ENCODE assay signal across 19 mouse cellular contexts in genomic region chr2:6602163-6602562, GRCm38 (mm10).
DNase-seq lines count a peak whose midpoint lies in the region; ATAC-seq and TF ChIP-seq lines count a peak whose summit lies in the region.
"Had no signal": no experiment of that assay in that cellular context is flagged by ENCODE, and none has a peak within 500 bp of the region (broad histone marks: within the 10 kb centered on the region; RNA-seq: fewer than 3 reads in every experiment).

No protein-coding gene starts in this region.

- DNase-seq in forebrain, embryonic 11.5 days (ENCODE audit: low spot score), result no peak
- peak; percentile 8 for DNase-seq in thymus, adult 2 months
- no peak for DNase-seq in thymus, postnatal 0 days (ENCODE audit: low spot score)
- no peak for DNase-seq in kidney, postnatal 36 days
- DNase-seq: cerebellum, adult 9-10 months; kidney, adult 2 months; kidney, postnatal 14 days; lung, embryonic 14.5 days; lung, postnatal 36 days; right cerebral cortex, postnatal 14 days; spleen, adult 18-20 months had no signal

- H3K9me3 ChIP-seq in forebrain, embryonic 13.5 days (replicated peaks), result no peaks in the 10 kb centered on the region
- no peaks in the 10 kb centered on the region for H3K9me3 ChIP-seq in forebrain, embryonic 11.5 days (ENCODE audit: control insufficient read depth, low read length)
- H3K9me3 ChIP-seq in intestine, embryonic 15.5 days, result no peaks in the 10 kb centered on the region
- H3K9me3 ChIP-seq in intestine, postnatal 0 days (ENCODE audit: control insufficient read depth), result no peaks in the 10 kb centered on the region
- H3K9me3 ChIP-seq: heart, embryonic 13.5 days; midbrain, embryonic 12.5 days had no signal

- ATAC-seq in forebrain, embryonic 13.5 days, result 0 out of 2 replicates have a peak, but pooled peaks have one; percentile 27
- ATAC-seq in forebrain, embryonic 11.5 days (replicated peaks; ENCODE audit: low FRiP score), result no peak
- ATAC-seq in intestine, embryonic 15.5 days, result peak; percentile 45; the same call in 1 of the 2 replicates
- no peak for ATAC-seq in intestine, postnatal 0 days
- peak; percentile 93 for ATAC-seq in megakaryocyte-erythroid progenitor cell, adult 5-6 weeks (replicated peaks; ENCODE audit: low FRiP score, low TSS enrichment, poor library complexity, severe bottlenecking)
- ATAC-seq: CD4-positive, CD25-positive, alpha-beta regulatory T cell, adult 4 months; hindbrain, postnatal 0 days had no signal

- H3K27ac ChIP-seq in forebrain, embryonic 13.5 days, result no peak overlapping the region
- H3K27ac ChIP-seq in forebrain, embryonic 11.5 days (ENCODE audit: low read depth, low read length), result no peak overlapping the region
- no peak overlapping the region for H3K27ac ChIP-seq in intestine, embryonic 15.5 days
- H3K27ac ChIP-seq in intestine, postnatal 0 days (ENCODE audit: low read depth, low read length), result no peak overlapping the region
- H3K27ac ChIP-seq in thymus, adult 2 months (ENCODE audit: control insufficient read depth, insufficient read depth, low read length), result no peak overlapping the region
- H3K27ac ChIP-seq: heart, embryonic 13.5 days; hindbrain, postnatal 0 days; midbrain, embryonic 12.5 days had no signal

- peaks cover 57% of the 10 kb centered on the region for H3K36me3 ChIP-seq in forebrain, embryonic 13.5 days (ENCODE audit: poor library complexity, severe bottlenecking)
- no peaks in the 10 kb centered on the region for H3K36me3 ChIP-seq in forebrain, embryonic 11.5 days (ENCODE audit: control insufficient read depth, insufficient read depth, low read length)
- H3K36me3 ChIP-seq in intestine, embryonic 15.5 days, result no peaks in the 10 kb centered on the region
- no peaks in the 10 kb centered on the region for H3K36me3 ChIP-seq in intestine, postnatal 0 days (ENCODE audit: control insufficient read depth, insufficient read depth)
- H3K36me3 ChIP-seq in thymus, adult 2 months (ENCODE audit: control insufficient read depth, insufficient read depth, low read length), result peaks cover 49% of the 10 kb centered on the region

- TF ChIP-seq POLR2A in thymus, adult 2 months (IDR thresholded peaks at IDR 0.05; ENCODE audit: control insufficient read depth, extremely low read depth, insufficient read depth, low read length, poor library complexity), result no peak

- no peaks in the 10 kb centered on the region for H3K27me3 ChIP-seq in forebrain, embryonic 13.5 days
- no peaks in the 10 kb centered on the region for H3K27me3 ChIP-seq in forebrain, embryonic 11.5 days (ENCODE audit: control insufficient read depth, insufficient read depth, low read length)
- no peaks in the 10 kb centered on the region for H3K27me3 ChIP-seq in intestine, embryonic 15.5 days (replicated peaks)
- H3K27me3 ChIP-seq in intestine, postnatal 0 days (replicated peaks; ENCODE audit: control insufficient read depth, insufficient read depth, low read length), result no peaks in the 10 kb centered on the region
- H3K27me3 ChIP-seq in thymus, adult 2 months (ENCODE audit: control insufficient read depth, insufficient read depth, low read length), result no peaks in the 10 kb centered on the region
- H3K27me3 ChIP-seq: heart, embryonic 13.5 days; midbrain, embryonic 12.5 days had no signal

- H3K4me2 ChIP-seq in forebrain, embryonic 13.5 days, result no peak overlapping the region
- no peak overlapping the region for H3K4me2 ChIP-seq in forebrain, embryonic 11.5 days (ENCODE audit: low read depth, low read length, severe bottlenecking)
- no peak overlapping the region for H3K4me2 ChIP-seq in intestine, embryonic 15.5 days (replicated peaks)
- no peak overlapping the region for H3K4me2 ChIP-seq in intestine, postnatal 0 days (replicated peaks; ENCODE audit: low read depth)
- H3K4me2 ChIP-seq: heart, embryonic 13.5 days; lung, embryonic 14.5 days; midbrain, embryonic 12.5 days had no signal

- peaks cover 15% of the 10 kb centered on the region for H3K4me1 ChIP-seq in forebrain, embryonic 13.5 days
- H3K4me1 ChIP-seq in forebrain, embryonic 11.5 days (replicated peaks; ENCODE audit: control insufficient read depth, insufficient read depth, low read length), result no peaks in the 10 kb centered on the region
- H3K4me1 ChIP-seq in intestine, embryonic 15.5 days (replicated peaks), result no peaks in the 10 kb centered on the region
- no peaks in the 10 kb centered on the region for H3K4me1 ChIP-seq in intestine, postnatal 0 days (replicated peaks; ENCODE audit: control insufficient read depth, insufficient read depth, low read length)
- H3K4me1 ChIP-seq in thymus, adult 2 months (replicated peaks; ENCODE audit: control insufficient read depth, insufficient read depth, low read length), result no peaks in the 10 kb centered on the region

- no peak overlapping the region for H3K4me3 ChIP-seq in forebrain, embryonic 13.5 days
- no peak overlapping the region for H3K4me3 ChIP-seq in forebrain, embryonic 11.5 days (ENCODE audit: low read depth, low read length)
- no peak overlapping the region for H3K4me3 ChIP-seq in intestine, embryonic 15.5 days (replicated peaks)
- no peak overlapping the region for H3K4me3 ChIP-seq in intestine, postnatal 0 days (ENCODE audit: low read depth, low read length)
- H3K4me3 ChIP-seq in thymus, adult 2 months (ENCODE audit: control insufficient read depth, insufficient read depth, low read length), result no peak overlapping the region
- H3K4me3 ChIP-seq: heart, embryonic 13.5 days; midbrain, embryonic 12.5 days had no signal

- TF ChIP-seq CTCF in intestine, postnatal 0 days (IDR thresholded peaks at IDR 0.05; ENCODE audit: low read depth), result no peak
- TF ChIP-seq CTCF in thymus, adult 2 months (IDR thresholded peaks at IDR 0.05; ENCODE audit: borderline replicate concordance, control insufficient read depth, extremely low read depth, insufficient read depth, low read length, poor library complexity), result no peak

- H3K9ac ChIP-seq in forebrain, embryonic 13.5 days, result no peak overlapping the region
- no peak overlapping the region for H3K9ac ChIP-seq in forebrain, embryonic 11.5 days (ENCODE audit: low read length)
- H3K9ac ChIP-seq in intestine, embryonic 15.5 days, result no peak overlapping the region
- H3K9ac ChIP-seq in intestine, postnatal 0 days (ENCODE audit: low read depth, low read length), result no peak overlapping the region
- H3K9ac ChIP-seq: heart, embryonic 13.5 days; lung, embryonic 14.5 days; midbrain, embryonic 12.5 days had no signal

- 93% methylated on average over 4 of the region's 4 CpGs for WGBS in forebrain, embryonic 13.5 days
- WGBS in forebrain, embryonic 11.5 days, result 81% methylated on average over 4 of the region's 4 CpGs
- 85% methylated on average over 4 of the region's 4 CpGs for WGBS in intestine, embryonic 15.5 days
- WGBS in intestine, postnatal 0 days, result 90% methylated on average over 4 of the region's 4 CpGs
- 98% methylated on average over 4 of the region's 4 CpGs for WGBS in thymus, adult 2 months

Comparison
In these comparisons a context has a peak if more than half of its experiments do, and no peak if none do; other contexts are left out.
1. ATAC-seq: peak in forebrain, embryonic 13.5 days (single experiment), intestine, embryonic 15.5 days (single experiment) and megakaryocyte-erythroid progenitor cell, adult 5-6 weeks (single experiment); none in forebrain, embryonic 11.5 days (single experiment) and intestine, postnatal 0 days (single experiment).